Mouse (Mus musculus): ENCODE results near the gene Mrfap1.

GRCm38 (mm10) chr5:36822907-36823306 is 26.3 kb upstream of the Mrfap1 start:
- TF ChIP-seq GATA1 (IDR thresholded peaks at IDR 0.05; ENCODE audit: borderline replicate concordance, low read length) (no peak), FLI1 (IDR thresholded peaks at IDR 0.05; ENCODE audit: low read length) (no peak)
